Mouse (Mus musculus): ENCODE measurements around the gene Ptch2. TPM values are rescaled to one million over a fixed set of nuclear protein-coding genes. Genes with fewer than 3 reads are reported as not detected.

Gene Ptch2
- polyA plus RNA-seq, 1 experiment from 2014 or later: 1.8 TPM

GRCm38 (mm10) chr4:117124218-117124517 is 28.3 kb downstream of the Ptch2 start:
- H3K27ac ChIP-seq (replicated peaks in 1 of 2; ENCODE audit: control insufficient read depth in 1 of 2, insufficient read depth in 1 of 2, low read depth in 2 of 2, low read length in 2 of 2): peak overlapping the region in 1 of 2 experiments; percentile 89; a peak in 1 of 4 replicates
- H3K4me3 ChIP-seq (ENCODE audit: control insufficient read depth in 1 of 2, insufficient read depth in 1 of 2, low read depth in 1 of 2, low read length in 2 of 2): no peak overlapping the region
- H3K36me3 ChIP-seq (ENCODE audit: control insufficient read depth, insufficient read depth, low read length): peaks cover 10% of the 10 kb centered on the region; the same call in 1 of the 2 replicates
- no peaks in the 10 kb centered on the region for H3K9me3 ChIP-seq (ENCODE audit: control insufficient read depth, low read length)
- H3K4me2 ChIP-seq (ENCODE audit: low read length): no peak overlapping the region
- no peak for ATAC-seq (ENCODE audit: insufficient number of reproducible peaks, insufficient read depth, low FRiP score, low read depth)
- peaks cover 19 to 21% of the 10 kb centered on the region in 2 experiments for H3K4me1 ChIP-seq (ENCODE audit: control insufficient read depth in 2 of 2, insufficient read depth in 2 of 2, low read length in 2 of 2)
- WGBS: 65% methylated on average over 3 of the region's 3 CpGs
- H3K27me3 ChIP-seq (ENCODE audit: control insufficient read depth, insufficient read depth, low read length): no peaks in the 10 kb centered on the region
- no peak overlapping the region for H3K9ac ChIP-seq (ENCODE audit: low read length)

DNA sequence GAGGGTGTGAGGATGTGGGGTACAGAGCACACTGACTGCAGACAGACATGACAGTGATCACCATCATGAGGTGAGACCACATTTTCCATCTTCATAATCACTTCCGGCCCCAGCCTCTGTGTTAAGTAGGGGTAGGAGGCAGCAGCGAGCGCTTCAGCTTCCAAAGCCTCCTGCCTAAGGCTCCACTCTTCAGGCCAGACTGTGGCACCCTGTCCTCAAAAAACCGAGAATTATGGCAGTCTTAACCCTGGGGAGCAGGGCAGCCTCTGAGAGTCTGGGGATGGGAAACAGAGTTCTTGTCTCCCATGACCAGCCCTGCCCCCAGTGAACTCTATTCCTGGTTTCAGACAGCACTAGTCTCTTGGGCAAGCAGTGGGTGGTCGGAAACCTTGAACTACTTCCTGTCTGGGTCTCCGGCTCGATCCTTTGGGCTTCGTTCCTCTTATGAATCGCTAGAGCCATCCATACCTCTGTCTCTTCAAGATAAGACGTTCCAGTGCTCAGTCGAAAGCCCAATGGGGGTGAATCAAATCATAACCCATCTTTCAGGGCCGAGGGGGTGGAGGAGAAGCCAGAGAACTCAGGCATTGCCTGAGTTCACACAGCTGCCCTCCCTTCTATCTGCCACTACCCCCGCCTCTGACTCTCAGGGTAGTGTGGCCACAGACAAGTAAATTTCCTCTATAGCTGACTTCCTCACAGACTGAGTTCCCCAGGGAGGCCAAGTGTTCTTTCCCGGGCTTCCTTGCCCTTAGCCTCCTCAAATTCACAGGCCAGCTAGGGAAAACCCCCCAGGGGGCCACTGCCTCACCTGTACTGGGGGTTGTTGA is 28.9 kb downstream of the Ptch2 start:
- peak overlapping the region; percentile 16; the same call in 1 of the 2 replicates for H3K4me2 ChIP-seq (ENCODE audit: low read length)
- H3K4me3 ChIP-seq (ENCODE audit: control insufficient read depth in 1 of 2, insufficient read depth in 1 of 2, low read depth in 1 of 2, low read length in 2 of 2): no peak overlapping the region
- 50% methylated on average over 14 of the region's 14 CpGs for WGBS
- no peaks in the 10 kb centered on the region for H3K27me3 ChIP-seq (ENCODE audit: control insufficient read depth, insufficient read depth, low read length)
- H3K9me3 ChIP-seq (ENCODE audit: control insufficient read depth, low read length): no peaks in the 10 kb centered on the region
- ATAC-seq (ENCODE audit: insufficient number of reproducible peaks, insufficient read depth, low FRiP score, low read depth): no peak
- peaks cover 10% of the 10 kb centered on the region; the same call in 1 of the 2 replicates for H3K36me3 ChIP-seq (ENCODE audit: control insufficient read depth, insufficient read depth, low read length)
- peaks cover 18 to 21% of the 10 kb centered on the region in 2 experiments for H3K4me1 ChIP-seq (ENCODE audit: control insufficient read depth in 2 of 2, insufficient read depth in 2 of 2, low read length in 2 of 2)
- peak overlapping the region; percentile 88 to 89 for H3K27ac ChIP-seq (replicated peaks in 1 of 2; ENCODE audit: control insufficient read depth in 1 of 2, insufficient read depth in 1 of 2, low read depth in 2 of 2, low read length in 2 of 2)
- peak overlapping the region; percentile 47; the same call in 1 of the 2 replicates for H3K9ac ChIP-seq (ENCODE audit: low read length)

DNA sequence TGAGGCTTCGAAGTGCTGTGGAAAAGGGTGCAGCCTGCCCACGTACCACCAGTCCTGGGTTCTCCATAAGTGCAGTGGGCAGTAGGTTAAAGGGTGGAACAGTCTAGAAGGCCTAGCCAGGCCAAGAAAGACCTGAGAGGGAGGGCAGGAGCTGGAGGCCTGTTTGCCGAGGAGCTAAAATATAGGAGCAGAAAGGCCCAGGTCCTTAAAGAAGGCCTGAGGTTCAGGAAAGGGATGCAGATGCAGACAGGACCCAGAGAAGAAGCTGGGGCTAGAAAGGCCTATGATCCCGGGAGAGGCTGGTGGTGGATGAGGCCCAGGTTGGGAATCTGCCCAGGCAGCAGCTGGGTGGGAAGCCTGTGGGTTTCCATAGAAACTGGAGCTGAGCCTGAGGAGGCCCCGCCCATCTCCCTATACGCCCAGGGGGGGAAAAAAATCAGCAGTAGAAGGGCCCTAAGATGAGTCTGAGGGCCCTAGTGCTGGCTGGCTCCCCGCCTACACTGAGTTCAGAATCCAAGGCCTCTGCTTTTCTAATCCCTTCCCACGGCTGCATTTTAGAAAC is 29.6 kb downstream of the Ptch2 start, which contains the start of gene Btbd19:
Gene Btbd19 (minus strand): TSS at position 378 of the 562 bp plus-strand sequence.
- Histone ChIP-seq H3K4me1 (ENCODE audit: control insufficient read depth in 2 of 2, insufficient read depth in 2 of 2, low read length in 2 of 2) (peaks cover 14 to 19% of the 10 kb centered on the region in 2 experiments), H3K27ac (replicated peaks in 1 of 2; ENCODE audit: control insufficient read depth in 1 of 2, insufficient read depth in 1 of 2, low read depth in 2 of 2, low read length in 2 of 2) (peak within 1 kb of the TSS; percentile 88 to 89), H3K27me3 (ENCODE audit: control insufficient read depth, insufficient read depth, low read length) (no peaks in the 10 kb centered on the region), H3K36me3 (ENCODE audit: control insufficient read depth, insufficient read depth, low read length) (peaks cover 10% of the 10 kb centered on the region; the same call in 1 of the 2 replicates), H3K4me2 (ENCODE audit: low read length) (peak within 1 kb of the TSS; percentile 16; the same call in 1 of the 2 replicates), H3K9ac (ENCODE audit: low read length) (peak within 1 kb of the TSS; percentile 47), H3K9me3 (ENCODE audit: control insufficient read depth, low read length) (no peaks in the 10 kb centered on the region), H3K4me3 (ENCODE audit: control insufficient read depth in 1 of 2, insufficient read depth in 1 of 2, low read depth in 1 of 2, low read length in 2 of 2) (no peak within 1 kb of the TSS)
- 40% methylated on average over 8 of the region's 8 CpGs for WGBS
- ATAC-seq (ENCODE audit: insufficient number of reproducible peaks, insufficient read depth, low FRiP score, low read depth): peak; percentile 33; the same call in 1 of the 2 replicates

DNA sequence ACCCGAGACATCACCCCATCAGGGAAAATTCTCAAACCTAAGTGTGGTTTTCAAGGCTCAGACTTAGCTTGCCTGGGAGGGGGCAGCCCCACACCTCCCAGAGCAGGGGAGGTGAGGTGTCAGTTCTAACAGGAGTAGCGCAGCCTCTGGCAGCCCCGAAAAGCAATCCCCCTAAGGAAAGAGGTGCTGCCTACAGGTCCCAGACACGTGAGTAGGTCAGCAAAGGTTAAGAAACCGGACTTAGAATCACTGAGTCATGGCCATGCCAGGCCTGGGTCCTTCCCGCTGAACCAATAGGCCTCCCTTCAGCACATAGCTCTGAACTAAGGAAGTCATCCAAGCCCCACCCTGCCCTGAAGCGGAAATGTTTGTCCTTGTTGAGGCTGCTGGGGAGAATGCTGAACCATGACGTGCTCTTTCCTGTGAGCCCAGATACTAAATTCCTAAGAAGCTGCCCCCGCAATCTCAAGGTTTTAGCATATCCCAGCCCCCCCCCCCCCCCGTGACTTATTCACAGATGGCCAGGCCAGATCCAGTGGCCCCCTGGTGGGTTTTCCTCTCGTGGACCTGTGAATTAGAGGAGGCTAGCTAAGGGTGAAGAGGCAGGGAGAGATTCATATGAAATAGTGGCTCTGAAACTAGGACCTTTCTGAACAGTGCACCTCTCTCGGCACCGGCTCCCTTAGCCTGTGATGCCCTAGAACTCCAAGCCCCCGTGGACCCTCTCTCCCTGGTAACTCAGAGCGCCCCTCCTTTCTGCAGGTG is 30.2 kb downstream of the Ptch2 start:
- Histone ChIP-seq H3K27ac (replicated peaks in 1 of 2; ENCODE audit: control insufficient read depth in 1 of 2, insufficient read depth in 1 of 2, low read depth in 2 of 2, low read length in 2 of 2) (peak overlapping the region; percentile 88 to 89), H3K4me3 (ENCODE audit: control insufficient read depth in 1 of 2, insufficient read depth in 1 of 2, low read depth in 1 of 2, low read length in 2 of 2) (no peak overlapping the region), H3K9ac (ENCODE audit: low read length) (no peak overlapping the region; the same call in 1 of the 2 replicates), H3K27me3 (ENCODE audit: control insufficient read depth, insufficient read depth, low read length) (no peaks in the 10 kb centered on the region), H3K4me1 (ENCODE audit: control insufficient read depth in 2 of 2, insufficient read depth in 2 of 2, low read length in 2 of 2) (peaks cover 14 to 19% of the 10 kb centered on the region in 2 experiments), H3K36me3 (ENCODE audit: control insufficient read depth, insufficient read depth, low read length) (peaks cover 10% of the 10 kb centered on the region; the same call in 1 of the 2 replicates), H3K9me3 (ENCODE audit: control insufficient read depth, low read length) (no peaks in the 10 kb centered on the region), H3K4me2 (ENCODE audit: low read length) (no peak overlapping the region)
- peak; percentile 79 for ATAC-seq (ENCODE audit: insufficient number of reproducible peaks, insufficient read depth, low FRiP score, low read depth)
- 37% methylated on average over 15 of the region's 15 CpGs for WGBS

GRCm38 (mm10) chr4:117126675-117127290 is 30.9 kb downstream of the Ptch2 start, which contains the start of gene Tctex1d4:
Gene Tctex1d4, plus strand, starts transcription at chr4:117126794.
- Histone ChIP-seq H3K36me3 (ENCODE audit: control insufficient read depth, insufficient read depth, low read length) (peaks cover 10% of the 10 kb centered on the region; the same call in 1 of the 2 replicates), H3K9ac (ENCODE audit: low read length) (peak within 1 kb of the TSS; percentile 47; the same call in 1 of the 2 replicates), H3K4me1 (ENCODE audit: control insufficient read depth in 2 of 2, insufficient read depth in 2 of 2, low read length in 2 of 2) (peaks cover 14 to 19% of the 10 kb centered on the region in 2 experiments), H3K9me3 (ENCODE audit: control insufficient read depth, low read length) (no peaks in the 10 kb centered on the region), H3K27ac (replicated peaks in 1 of 2; ENCODE audit: control insufficient read depth in 1 of 2, insufficient read depth in 1 of 2, low read depth in 2 of 2, low read length in 2 of 2) (peak within 1 kb of the TSS; percentile 88 to 89), H3K4me2 (ENCODE audit: low read length) (no peak within 1 kb of the TSS), H3K27me3 (ENCODE audit: control insufficient read depth, insufficient read depth, low read length) (no peaks in the 10 kb centered on the region; the same call in 1 of the 2 replicates), H3K4me3 (ENCODE audit: control insufficient read depth in 1 of 2, insufficient read depth in 1 of 2, low read depth in 1 of 2, low read length in 2 of 2) (no peak within 1 kb of the TSS)
- 69% methylated on average over 9 of the region's 9 CpGs for WGBS
- no peak for ATAC-seq (ENCODE audit: insufficient number of reproducible peaks, insufficient read depth, low FRiP score, low read depth)

GRCm38 (mm10) chr4:117127991-117128686 is 32.3 kb downstream of the Ptch2 start:
- Histone ChIP-seq H3K9ac (ENCODE audit: low read length) (no peak overlapping the region), H3K27me3 (ENCODE audit: control insufficient read depth, insufficient read depth, low read length) (peaks cover 9% of the 10 kb centered on the region), H3K27ac (replicated peaks in 1 of 2; ENCODE audit: control insufficient read depth in 1 of 2, insufficient read depth in 1 of 2, low read depth in 2 of 2, low read length in 2 of 2) (no peak overlapping the region), H3K4me1 (ENCODE audit: control insufficient read depth in 2 of 2, insufficient read depth in 2 of 2, low read length in 2 of 2) (peaks cover 14 to 19% of the 10 kb centered on the region in 2 experiments), H3K4me3 (ENCODE audit: control insufficient read depth in 1 of 2, insufficient read depth in 1 of 2, low read depth in 1 of 2, low read length in 2 of 2) (no peak overlapping the region), H3K4me2 (ENCODE audit: low read length) (no peak overlapping the region), H3K36me3 (ENCODE audit: control insufficient read depth, insufficient read depth, low read length) (peaks cover 10% of the 10 kb centered on the region; the same call in 1 of the 2 replicates), H3K9me3 (ENCODE audit: control insufficient read depth, low read length) (no peaks in the 10 kb centered on the region)
- 84% methylated on average over 33 of the region's 33 CpGs for WGBS
- no peak for ATAC-seq (ENCODE audit: insufficient number of reproducible peaks, insufficient read depth, low FRiP score, low read depth)

Data from heart, embryonic 14.5 days (tissue).